Mouse (Mus musculus) WW6 (cell line): ENCODE data around the gene Grb7.

Experiments
- DNase-seq: peaks from one replicate; pipeline ENCODE4 v3.0.0-alpha.2; 2013; ENCODE audit warnings: low read depth, low spot score

The Grb7 gene

GRCm38 (mm10) chr11:98445679-98446078 is 515 bp upstream of the Grb7 start:
- no peak for DNase-seq

- DNase-seq, result no peak
Observed at GRCm38 (mm10) chr11:98446562-98447474, 624 bp downstream of the Grb7 start.

- DNase-seq, result no peak
Observed at GRCm38 (mm10) chr11:98447475-98447834, 1.3 kb downstream of the Grb7 start.

- DNase-seq, result no peak
Observed at GRCm38 (mm10) chr11:98448191-98448790, 2.1 kb downstream of the Grb7 start.

DNA sequence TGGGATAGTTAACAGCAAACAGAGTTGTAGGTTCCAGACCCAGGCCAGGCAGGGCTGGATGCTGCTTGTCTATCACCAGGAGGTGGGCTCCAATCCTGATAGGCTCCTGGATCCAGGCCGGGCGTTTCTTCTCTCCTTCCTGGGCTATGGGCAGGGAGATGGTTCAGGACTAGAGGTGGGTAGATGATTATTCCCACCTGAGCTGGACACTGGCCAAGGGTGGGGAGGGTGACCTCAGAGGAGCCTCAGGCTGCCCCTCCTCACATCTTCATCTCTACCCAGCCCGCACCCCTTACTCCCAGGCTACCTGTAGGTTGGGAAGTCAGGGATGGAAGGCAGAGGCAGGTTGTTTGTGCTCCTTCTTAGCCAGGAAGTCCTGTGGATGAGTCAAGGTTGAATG is 3.2 kb downstream of the Grb7 start:
- DNase-seq, result no peak

DNA sequence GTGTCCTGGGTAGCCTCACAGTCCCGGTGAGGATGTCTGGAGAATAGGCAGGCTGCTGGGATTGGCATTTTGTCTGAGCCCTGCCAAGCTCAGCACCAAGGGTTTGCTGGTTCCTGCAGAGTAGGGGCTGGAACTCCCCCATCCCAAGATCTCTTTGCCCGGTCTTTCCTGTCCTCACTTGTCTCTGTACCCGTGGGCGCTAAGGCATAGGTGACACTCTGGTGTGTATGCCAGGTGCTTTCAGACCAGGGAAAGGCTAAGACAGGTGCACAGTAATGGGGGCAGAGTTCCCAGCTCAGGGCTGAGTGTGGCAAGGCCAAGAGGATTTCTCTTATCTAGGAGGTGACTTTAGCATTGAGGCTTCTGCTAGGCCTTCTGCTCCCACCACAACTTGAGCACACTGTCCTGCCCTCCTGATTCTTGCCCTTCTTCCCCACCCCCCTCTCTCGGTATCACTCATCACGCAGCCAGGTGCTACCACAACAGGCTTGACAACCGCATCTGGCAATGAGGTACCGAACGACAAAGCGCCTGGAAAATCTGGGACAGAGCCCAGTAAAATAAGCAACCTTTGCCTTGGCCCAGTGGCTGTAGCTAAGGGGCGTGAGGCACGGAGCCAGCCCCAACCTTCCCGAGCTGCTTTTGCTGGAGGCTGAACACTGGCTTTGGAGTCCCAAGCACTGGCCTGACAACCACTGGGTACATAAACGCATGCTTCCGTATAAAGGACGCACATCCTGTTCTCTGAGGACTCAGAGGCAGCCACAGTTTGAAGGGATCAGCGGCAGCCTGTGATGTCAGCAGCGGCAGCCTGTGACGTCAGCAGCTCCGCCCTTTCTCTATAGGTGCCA is 4.0 kb downstream of the Grb7 start:
- DNase-seq, result no peak

DNA sequence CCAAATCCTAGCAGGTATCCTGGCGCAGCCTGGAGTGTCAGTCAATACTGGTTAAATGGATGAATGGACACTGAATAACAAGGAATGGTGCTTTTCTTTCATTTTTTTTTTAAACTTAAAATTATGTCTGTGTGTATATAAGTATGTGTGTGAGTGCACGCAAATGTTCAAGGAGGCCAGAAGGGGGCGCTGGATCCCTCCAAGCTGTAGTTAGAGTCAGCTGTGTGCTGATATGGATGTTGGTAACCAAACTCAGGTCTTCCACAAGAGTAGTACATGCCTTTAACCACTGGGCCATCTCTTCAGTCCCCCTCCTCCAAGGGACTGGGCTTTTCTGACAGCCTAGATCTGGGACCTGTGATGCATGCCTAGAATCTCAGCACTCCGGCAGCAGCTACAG is 9.3 kb downstream of the Grb7 start:
- no peak for DNase-seq

DNA sequence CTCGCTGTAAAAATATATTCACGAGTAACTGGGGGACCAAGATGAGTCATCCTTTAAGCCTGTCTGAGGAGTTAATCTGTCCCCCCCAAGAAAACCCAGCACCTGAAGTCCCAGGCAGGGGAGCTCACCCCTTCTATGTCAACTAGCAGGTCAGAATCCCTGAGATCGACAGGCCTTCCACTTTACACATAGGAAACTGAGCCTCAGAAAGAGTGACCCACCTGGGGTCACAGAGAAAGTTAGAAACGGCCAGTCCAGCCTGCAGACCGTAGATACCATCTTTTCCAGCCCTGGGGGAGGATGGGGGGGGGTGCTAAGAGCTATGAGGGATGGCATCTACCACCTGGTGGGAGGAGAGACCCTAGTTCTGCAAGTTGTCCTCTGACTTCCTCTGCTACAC is 10.4 kb downstream of the Grb7 start:
- no peak for DNase-seq

DNA sequence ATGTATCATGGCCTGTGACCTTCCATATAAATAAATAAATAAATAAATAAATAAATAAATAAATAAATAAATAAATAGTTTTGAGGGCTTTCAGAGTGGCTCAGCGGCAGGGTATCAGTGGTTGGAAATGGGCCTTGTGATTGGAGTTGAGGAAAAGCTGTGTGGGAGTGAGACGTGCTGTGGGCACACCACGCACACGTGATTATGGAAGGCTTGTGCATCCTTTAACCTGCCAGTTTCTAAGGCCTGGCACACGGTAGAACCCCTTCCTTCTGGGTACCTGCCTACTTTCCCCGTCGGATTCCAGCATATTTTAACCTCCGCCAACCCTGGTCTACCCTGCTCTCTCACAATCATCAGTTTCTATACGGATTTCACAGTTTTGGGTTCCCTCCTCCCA is 10.8 kb downstream of the Grb7 start:
- no peak for DNase-seq

DNA sequence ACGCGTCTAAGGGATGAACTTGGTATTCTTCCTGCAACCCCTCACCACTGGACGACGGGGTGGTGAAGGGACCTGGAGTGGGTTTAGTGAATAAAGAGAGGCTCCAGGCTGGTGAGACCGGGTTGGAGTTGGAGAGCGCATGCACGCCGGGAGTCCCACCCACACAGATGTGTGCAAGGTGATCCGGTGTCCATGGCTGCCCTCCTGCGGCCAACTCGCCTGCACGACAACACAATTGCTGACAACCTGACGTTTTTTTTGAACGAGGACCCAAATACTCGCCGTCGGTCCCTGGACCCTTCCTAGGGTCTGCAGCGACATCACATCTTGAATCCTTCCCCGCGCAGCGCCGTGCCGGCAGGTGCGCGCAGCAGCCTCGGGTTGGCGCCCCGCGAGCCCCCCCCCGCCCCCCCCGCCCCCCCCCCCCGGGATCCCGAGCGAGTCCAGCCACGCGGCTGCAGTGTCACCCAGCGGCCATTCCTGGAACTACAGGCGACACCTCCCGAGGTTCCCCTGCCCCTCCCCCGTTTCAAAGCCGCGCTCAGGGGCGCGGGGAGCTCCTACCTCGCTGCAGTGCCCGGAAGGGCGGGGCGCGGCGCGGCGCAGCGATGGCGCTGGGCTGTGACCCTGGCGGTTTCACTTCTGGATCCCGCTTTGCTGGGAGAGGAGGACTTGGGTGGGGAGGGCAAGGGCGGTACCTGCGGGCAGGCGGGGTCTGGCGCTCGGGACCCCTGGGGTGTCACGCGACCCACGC is 11.3 kb downstream of the Grb7 start:
- DNase-seq, result peak; percentile 89

- DNase-seq, result no peak
Observed at GRCm38 (mm10) chr11:98458121-98458990, 12.2 kb downstream of the Grb7 start.

GRCm38 (mm10) chr11:98459071-98459741 is 13.0 kb downstream of the Grb7 start:
- no peak for DNase-seq

DNA sequence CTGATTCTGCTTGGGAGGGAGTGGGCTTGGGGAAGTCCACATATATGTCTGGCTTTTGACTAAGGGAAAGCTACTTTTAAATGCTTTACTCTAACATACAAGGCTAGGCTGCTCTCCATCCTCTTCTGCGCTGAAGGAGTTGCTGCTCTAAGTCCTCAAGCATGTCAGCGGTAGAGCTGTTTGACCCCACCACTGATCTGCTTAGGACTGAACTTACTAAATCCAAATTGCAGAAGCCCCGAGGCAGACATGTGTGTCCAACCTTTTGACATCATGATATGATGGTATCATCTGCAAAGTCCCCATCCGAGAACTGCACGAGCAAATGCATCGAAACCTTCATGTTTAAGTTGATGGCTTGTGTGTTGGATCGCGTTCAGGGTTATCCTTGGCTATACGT is 13.7 kb downstream of the Grb7 start:
- DNase-seq, result no peak

DNA sequence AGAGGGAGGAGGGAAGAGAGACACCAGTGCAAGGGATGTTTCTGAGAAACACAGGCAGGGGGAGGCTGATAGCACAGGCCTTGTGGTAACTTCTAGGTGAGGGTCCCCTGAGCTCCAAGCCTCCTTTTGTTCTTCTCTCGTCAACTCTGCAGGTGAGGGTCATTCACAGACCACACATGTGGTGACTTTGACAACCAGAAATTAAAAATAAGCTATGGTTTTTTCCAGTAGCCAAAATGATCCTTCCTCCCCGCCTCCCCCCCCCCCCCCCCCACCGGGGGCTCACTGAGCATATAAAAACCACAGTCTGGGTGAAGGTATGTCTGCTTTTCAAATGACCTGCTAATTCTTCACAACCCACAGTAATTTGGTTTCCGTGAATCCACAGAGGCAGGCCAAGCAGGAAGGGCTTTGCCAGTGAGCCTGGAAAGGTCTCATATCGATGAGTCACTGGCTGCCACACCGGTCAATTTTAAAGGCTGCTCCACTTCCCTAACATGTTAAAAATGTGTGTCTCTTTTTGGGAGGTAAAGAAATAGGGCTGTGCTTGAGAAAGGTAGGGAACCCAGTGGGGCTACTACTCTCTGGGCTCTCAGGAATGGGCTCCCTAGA is 15.0 kb downstream of the Grb7 start:
- no peak for DNase-seq

- DNase-seq, result no peak
Observed at GRCm38 (mm10) chr11:98462255-98462654, 16.1 kb downstream of the Grb7 start.

DNA sequence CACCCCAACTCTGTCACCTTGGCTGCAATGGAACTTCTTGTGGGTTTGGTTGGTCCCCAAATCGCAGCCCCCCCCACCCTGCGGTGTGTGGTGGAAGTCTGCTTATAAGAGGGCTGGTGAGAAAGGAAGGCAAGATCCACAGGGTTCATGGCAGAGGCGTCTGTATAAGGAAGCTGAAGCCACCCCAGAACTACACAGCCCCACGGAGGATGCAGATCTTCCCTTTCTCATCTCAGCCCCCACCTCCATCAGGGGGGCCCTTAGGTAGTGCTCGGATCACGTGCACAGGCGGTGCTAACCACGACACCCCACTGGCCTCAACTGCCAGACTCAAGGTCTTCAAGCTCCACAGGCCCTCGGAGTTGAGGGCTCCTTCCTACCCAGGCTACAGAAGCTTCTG is 17.7 kb downstream of the Grb7 start:
- DNase-seq, result no peak

DNA sequence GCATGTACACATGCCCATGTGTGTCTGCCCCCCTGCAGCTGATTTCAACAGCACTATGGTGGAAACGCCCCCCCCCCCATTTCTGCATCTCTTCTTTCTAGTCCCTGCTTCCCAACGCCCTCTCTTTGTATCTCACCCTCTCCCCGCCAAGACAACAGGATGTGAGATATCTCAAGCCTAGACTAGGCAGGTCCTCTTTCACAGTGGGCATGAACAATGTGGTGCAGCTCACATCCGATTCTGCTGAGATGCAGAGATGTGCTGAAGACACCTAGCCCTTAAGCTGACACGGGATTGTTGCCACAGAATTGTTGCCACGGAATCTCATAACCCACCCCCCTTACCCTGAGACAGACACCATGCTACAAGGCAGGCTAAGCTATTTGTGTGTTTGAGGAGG is 18.3 kb downstream of the Grb7 start:
- DNase-seq, result no peak

DNA sequence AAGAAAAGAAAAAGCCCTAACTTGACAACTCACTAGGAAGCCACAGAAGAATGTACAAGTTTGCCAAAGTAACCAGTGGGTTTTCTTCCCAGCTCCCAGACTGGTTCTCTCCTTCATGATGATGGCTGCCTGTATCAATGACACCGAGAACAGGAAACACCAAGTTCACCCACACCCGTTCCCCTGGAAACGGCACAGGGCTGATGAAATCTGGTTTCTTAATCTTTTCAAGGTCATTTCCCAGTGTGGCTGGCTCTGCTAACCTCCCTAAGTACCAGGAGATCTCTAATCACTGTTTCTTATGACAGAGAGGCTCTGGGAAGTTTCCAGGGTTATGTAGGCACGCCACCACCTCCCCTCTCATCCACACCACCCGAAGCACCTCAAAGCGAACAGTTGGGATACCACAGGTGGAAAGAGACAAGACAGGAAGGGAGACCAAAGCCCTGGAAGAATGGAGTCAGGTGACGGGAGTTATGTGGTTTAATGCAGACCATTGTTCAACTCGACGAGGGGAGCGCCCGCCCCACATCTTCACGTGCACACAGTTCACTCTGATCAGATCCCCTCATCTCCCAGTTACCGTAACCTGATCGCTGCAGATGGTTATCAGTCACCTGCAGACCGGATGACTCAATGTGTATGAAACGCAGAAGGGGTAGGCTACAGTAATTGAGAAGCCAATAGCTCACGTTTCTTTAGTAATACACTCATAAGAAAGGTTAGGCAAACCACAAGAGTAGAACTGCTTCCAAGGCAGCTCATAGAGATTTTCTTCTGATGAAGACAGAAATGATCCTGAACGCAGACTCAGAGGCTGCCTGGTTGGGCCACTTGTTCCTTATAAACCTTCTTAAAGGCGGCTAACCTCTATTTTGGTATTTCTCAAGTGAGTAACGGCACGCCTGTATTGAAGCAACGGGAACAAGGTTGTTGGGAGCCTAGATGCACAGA is 23.8 kb downstream of the Grb7 start:
- no peak for DNase-seq

- no peak for DNase-seq
Observed at GRCm38 (mm10) chr11:98470795-98471194, 24.6 kb downstream of the Grb7 start.
